Mouse (Mus musculus): ENCODE measurements around the gene Bola3. TPM values are rescaled to one million over a fixed set of nuclear protein-coding genes. Genes with fewer than 3 reads are reported as not detected.

The Bola3 gene
- total and polyA plus RNA-seq, 2 experiments from 2014 or later: 7.7 to 50.2 TPM

GRCm38 (mm10) chr6:83395544-83396229 lies 46.7 kb downstream of the Bola3 start:
- Histone ChIP-seq H3K9me3 (ENCODE audit: low read length) (no peaks in the 10 kb centered on the region), H3K4me1 (ENCODE audit: insufficient read depth) (no peaks in the 10 kb centered on the region; the same call in 1 of the 2 replicates), H3K27ac (ENCODE audit: low read depth, low read length) (no peak overlapping the region), H3K9ac (no peak overlapping the region), H3K4me2 (ENCODE audit: low read depth) (no peak overlapping the region), H3K27me3 (ENCODE audit: insufficient read depth, low read length) (no peaks in the 10 kb centered on the region), H3K36me3 (ENCODE audit: insufficient read depth) (peaks cover 33% of the 10 kb centered on the region), H3K4me3 (ENCODE audit: low read depth, low read length) (no peak overlapping the region)
- no peak for DNase-seq
- TF ChIP-seq CTCF (IDR thresholded peaks at IDR 0.05; ENCODE audit: low read depth): no peak
- no peak for ATAC-seq
- WGBS: 92% methylated on average over 15 of the region's 15 CpGs

DNA sequence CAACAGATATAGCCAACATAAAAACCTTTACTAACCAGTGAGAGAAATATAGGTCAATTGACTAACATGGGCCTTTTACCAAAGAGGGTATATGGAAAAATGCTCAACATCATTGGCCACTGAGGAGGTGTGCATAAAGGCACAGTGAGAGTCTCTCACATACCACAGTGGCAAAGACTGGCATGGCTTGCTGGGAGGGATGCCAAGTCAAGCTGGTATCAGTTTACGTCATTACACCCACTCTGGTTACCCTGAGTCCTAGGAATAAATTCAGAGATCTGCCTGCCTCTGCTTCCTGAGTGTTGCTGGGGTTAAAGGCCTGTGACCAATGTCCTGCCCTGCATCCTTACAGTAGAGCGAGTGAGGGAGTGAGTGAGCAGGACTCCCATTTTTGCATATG lies 47.8 kb downstream of the Bola3 start:
- no peak overlapping the region for H3K9ac ChIP-seq
- DNase-seq (no peak), ATAC-seq (no peak)
- H3K4me2 ChIP-seq (ENCODE audit: low read depth): no peak overlapping the region
- TF ChIP-seq CTCF (IDR thresholded peaks at IDR 0.05; ENCODE audit: low read depth): no peak
- peaks cover 35% of the 10 kb centered on the region for H3K36me3 ChIP-seq (ENCODE audit: insufficient read depth)
- H3K4me3 ChIP-seq (ENCODE audit: low read depth, low read length): no peak overlapping the region
- 71% methylated on average over 2 of the region's 2 CpGs for WGBS
- no peaks in the 10 kb centered on the region for H3K9me3 ChIP-seq (ENCODE audit: low read length)
- H3K27ac ChIP-seq (ENCODE audit: low read depth, low read length): no peak overlapping the region
- H3K4me1 ChIP-seq (ENCODE audit: insufficient read depth): no peaks in the 10 kb centered on the region; the same call in 1 of the 2 replicates
- no peaks in the 10 kb centered on the region for H3K27me3 ChIP-seq (ENCODE audit: insufficient read depth, low read length)

DNA sequence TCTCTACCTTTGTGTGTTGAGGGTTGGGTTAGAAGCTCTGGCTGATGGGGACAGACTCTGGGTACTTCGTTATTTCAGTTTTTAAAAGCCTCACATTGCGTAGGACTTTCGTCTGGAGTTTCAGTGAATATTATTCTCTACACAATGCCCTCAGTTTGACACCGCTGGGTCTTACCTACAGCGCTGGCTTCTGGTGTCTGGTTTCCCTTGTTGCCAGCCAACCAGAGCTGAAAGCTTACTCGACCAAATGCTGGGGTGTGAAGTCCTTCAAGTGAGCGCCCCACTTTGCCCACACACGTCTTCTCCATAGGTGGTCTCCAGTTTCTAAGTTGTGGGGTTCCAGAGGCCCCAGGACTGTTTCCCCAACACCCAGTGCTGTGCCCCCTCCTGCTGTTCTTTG lies 48.8 kb downstream of the Bola3 start:
- 68% methylated on average over 8 of the region's 8 CpGs for WGBS
- Histone ChIP-seq H3K36me3 (ENCODE audit: insufficient read depth) (peaks cover 43% of the 10 kb centered on the region), H3K4me3 (ENCODE audit: low read depth, low read length) (no peak overlapping the region), H3K27me3 (ENCODE audit: insufficient read depth, low read length) (no peaks in the 10 kb centered on the region), H3K27ac (ENCODE audit: low read depth, low read length) (no peak overlapping the region), H3K4me1 (ENCODE audit: insufficient read depth) (no peaks in the 10 kb centered on the region), H3K4me2 (ENCODE audit: low read depth) (no peak overlapping the region), H3K9ac (no peak overlapping the region), H3K9me3 (ENCODE audit: low read length) (no peaks in the 10 kb centered on the region)
- no peak for DNase-seq
- no peak for ATAC-seq
- no peak for TF ChIP-seq CTCF (IDR thresholded peaks at IDR 0.05; ENCODE audit: low read depth)

DNA sequence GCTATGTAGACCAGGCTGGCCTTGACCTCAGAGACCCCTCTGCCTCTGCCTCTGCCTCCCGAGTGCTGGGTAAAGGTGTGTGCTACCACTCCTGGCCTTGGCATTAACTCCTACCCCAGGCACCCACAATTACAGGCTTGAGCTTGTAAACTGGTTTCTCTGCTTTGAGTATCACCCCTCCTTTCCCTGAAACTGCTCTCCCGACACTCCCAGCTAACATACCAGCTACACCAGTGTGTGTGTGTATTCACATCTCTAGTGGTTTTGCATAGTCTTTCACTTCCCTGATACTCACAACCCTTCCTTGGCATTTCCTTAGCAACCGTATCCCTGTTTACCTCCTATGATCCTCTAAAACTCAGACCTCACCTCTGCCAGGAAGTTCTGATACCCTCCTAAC lies 50.8 kb downstream of the Bola3 start:
- Histone ChIP-seq H3K4me3 (ENCODE audit: low read depth, low read length) (no peak overlapping the region), H3K9ac (no peak overlapping the region), H3K27me3 (ENCODE audit: insufficient read depth, low read length) (no peaks in the 10 kb centered on the region), H3K4me1 (ENCODE audit: insufficient read depth) (no peaks in the 10 kb centered on the region), H3K4me2 (ENCODE audit: low read depth) (no peak overlapping the region), H3K36me3 (ENCODE audit: insufficient read depth) (peaks cover 62% of the 10 kb centered on the region), H3K9me3 (ENCODE audit: low read length) (no peaks in the 10 kb centered on the region), H3K27ac (ENCODE audit: low read depth, low read length) (no peak overlapping the region)
- ATAC-seq: no peak
- no peak for DNase-seq
- TF ChIP-seq CTCF (IDR thresholded peaks at IDR 0.05; ENCODE audit: low read depth): no peak
- WGBS: 86% methylated on average over 3 of the region's 3 CpGs

GRCm38 (mm10) chr6:83403481-83403880 lies 54.5 kb downstream of the Bola3 start:
- TF ChIP-seq CTCF (IDR thresholded peaks at IDR 0.05; ENCODE audit: low read depth): no peak
- DNase-seq: no peak

GRCm38 (mm10) chr6:83404571-83404970 lies 55.6 kb downstream of the Bola3 start:
- Histone ChIP-seq H3K27ac (ENCODE audit: low read depth, low read length) (no peak overlapping the region), H3K4me1 (ENCODE audit: insufficient read depth) (no peaks in the 10 kb centered on the region), H3K27me3 (ENCODE audit: insufficient read depth, low read length) (no peaks in the 10 kb centered on the region), H3K9ac (no peak overlapping the region), H3K36me3 (ENCODE audit: insufficient read depth) (peaks cover 36% of the 10 kb centered on the region), H3K4me2 (ENCODE audit: low read depth) (no peak overlapping the region), H3K4me3 (ENCODE audit: low read depth, low read length) (no peak overlapping the region), H3K9me3 (ENCODE audit: low read length) (no peaks in the 10 kb centered on the region)
- no peak for TF ChIP-seq CTCF (IDR thresholded peaks at IDR 0.05; ENCODE audit: low read depth)
- DNase-seq (no peak), ATAC-seq (no peak)
- WGBS: 97% methylated on average over 13 of the region's 13 CpGs

More at GRCm38 (mm10) chr6:83403481-83403880, 54.5 kb downstream of the Bola3 start:
- Histone ChIP-seq H3K9ac (no peak overlapping the region), H3K9me3 (ENCODE audit: low read length) (no peaks in the 10 kb centered on the region), H3K4me3 (ENCODE audit: low read depth, low read length) (no peak overlapping the region), H3K4me2 (ENCODE audit: low read depth) (no peak overlapping the region), H3K4me1 (ENCODE audit: insufficient read depth) (no peaks in the 10 kb centered on the region), H3K36me3 (ENCODE audit: insufficient read depth) (peaks cover 36% of the 10 kb centered on the region), H3K27ac (ENCODE audit: low read depth, low read length) (no peak overlapping the region), H3K27me3 (ENCODE audit: insufficient read depth, low read length) (no peaks in the 10 kb centered on the region)
- ATAC-seq: no peak
- WGBS: 90% methylated on average over 8 of the region's 8 CpGs

- H3K4me3 ChIP-seq (ENCODE audit: low read depth, low read length): no peak overlapping the region
- no peaks in the 10 kb centered on the region for H3K9me3 ChIP-seq (ENCODE audit: low read length)
- no peak for ATAC-seq
- no peaks in the 10 kb centered on the region for H3K27me3 ChIP-seq (ENCODE audit: insufficient read depth, low read length)
- no peak overlapping the region for H3K9ac ChIP-seq
- H3K4me1 ChIP-seq (ENCODE audit: insufficient read depth): no peaks in the 10 kb centered on the region; the same call in 1 of the 2 replicates
- TF ChIP-seq CTCF (IDR thresholded peaks at IDR 0.05; ENCODE audit: low read depth): no peak
- no peak overlapping the region for H3K27ac ChIP-seq (ENCODE audit: low read depth, low read length)
- DNase-seq: no peak
- 78% methylated on average over 7 of the region's 7 CpGs for WGBS
- peaks cover 34% of the 10 kb centered on the region for H3K36me3 ChIP-seq (ENCODE audit: insufficient read depth)
- H3K4me2 ChIP-seq (ENCODE audit: low read depth): no peak overlapping the region
These were observed 56.6 kb downstream of the Bola3 start for GRCm38 (mm10) chr6:83405511-83406064.

Data from forebrain, postnatal 0 days (tissue).